Mouse (Mus musculus): ENCODE data around the gene Galnt4. TPM values are rescaled to one million over a fixed set of nuclear protein-coding genes. Genes with fewer than 3 reads are reported as not detected.

The Galnt4 gene
- polyA plus RNA-seq, 1 experiment from 2014 or later, result 5.3 TPM

- no peak overlapping the region for H3K9ac ChIP-seq
- H3K36me3 ChIP-seq, result peaks cover 11% of the 10 kb centered on the region
- no peak for ATAC-seq (ENCODE audit: extremely low read depth, insufficient number of reproducible peaks, low FRiP score, low TSS enrichment)
- peaks cover 12% of the 10 kb centered on the region for H3K4me1 ChIP-seq
- no peaks in the 10 kb centered on the region for H3K27me3 ChIP-seq (replicated peaks)
- H3K4me3 ChIP-seq, result no peak overlapping the region
- 35% methylated on average over 8 of the region's 8 CpGs for WGBS
- H3K9me3 ChIP-seq, result no peaks in the 10 kb centered on the region
- no peak overlapping the region for H3K27ac ChIP-seq (replicated peaks)
- H3K4me2 ChIP-seq, result no peak overlapping the region
These were observed 54.1 kb downstream of the Galnt4 start for GRCm38 (mm10) chr10:99161987-99162582.

Other genes starting within 250 kb of the Galnt4 start
- 82.8 and 91.1 TPM in 2 replicates for gene Atp2b1, start 193.8 kb upstream of the Galnt4 start, polyA plus RNA-seq (2015; fragmentation: Nextera tagmentation; extraction: Ambion mirVana)
- 8.1 and 10.0 TPM in 2 replicates for gene Poc1b, start 1.1 kb upstream of the Galnt4 start, polyA plus RNA-seq (2015; fragmentation: Nextera tagmentation; extraction: Ambion mirVana)
- gene Phxr2, start 18.2 kb downstream of the Galnt4 start, polyA plus RNA-seq (2015; fragmentation: Nextera tagmentation; extraction: Ambion mirVana), result not detected in 2 replicates
- 39.4 and 40.6 TPM in 2 replicates for gene Dusp6, start 155.1 kb downstream of the Galnt4 start, polyA plus RNA-seq (2015; fragmentation: Nextera tagmentation; extraction: Ambion mirVana)

Measured in heart, embryonic 13.5 days (tissue).